14 mouse cellular contexts compared by ENCODE assay signal in genomic region chr10:83217256-83217655, GRCm38 (mm10).
DNase-seq lines count a peak whose midpoint lies in the region; ATAC-seq and TF ChIP-seq lines count a peak whose summit lies in the region.
"Had no signal": no experiment of that assay in that cellular context is flagged by ENCODE, and none has a peak within 500 bp of the region (broad histone marks: within the 10 kb centered on the region; RNA-seq: fewer than 3 reads in every experiment).

No protein-coding gene starts in this region.

- no peak for ATAC-seq in embryonic facial prominence, embryonic 13.5 days (ENCODE audit: insufficient number of reproducible peaks, insufficient read depth, low FRiP score, low TSS enrichment, low read depth)
- ATAC-seq in lung, embryonic 16.5 days (ENCODE audit: low read depth): peak; percentile 91
- peak; percentile 59 for ATAC-seq in heart, embryonic 14.5 days (ENCODE audit: insufficient number of reproducible peaks, insufficient read depth, low FRiP score, low read depth)
- ATAC-seq: forebrain, postnatal 0 days; intestine, embryonic 15.5 days had no signal

- no peak for TF ChIP-seq CTCF in lung, adult 2 months (IDR thresholded peaks at IDR 0.05; ENCODE audit: insufficient read depth, low read length)
- no peak for TF ChIP-seq CTCF in layer of hippocampus, adult 2 months (conservative IDR thresholded peaks at IDR 0.05)

- peak overlapping the region; percentile 22; the same call in 1 of the 2 replicates for H3K27ac ChIP-seq in embryonic facial prominence, embryonic 13.5 days
- no peak overlapping the region for H3K27ac ChIP-seq in embryonic facial prominence, embryonic 10.5 days (replicated peaks)
- no peak overlapping the region for H3K27ac ChIP-seq in lung, embryonic 16.5 days (ENCODE audit: low read length)
- H3K27ac ChIP-seq in heart, embryonic 14.5 days (replicated peaks in 1 of 2; ENCODE audit: control insufficient read depth in 1 of 2, insufficient read depth in 1 of 2, low read depth in 2 of 2, low read length in 2 of 2): peak overlapping the region in 1 of 2 experiments; percentile 38; a peak in 1 of 4 replicates
- H3K27ac ChIP-seq in layer of hippocampus, adult 2 months: no peak overlapping the region
- H3K27ac ChIP-seq: intestine, embryonic 15.5 days had no signal

- no peaks in the 10 kb centered on the region for H3K36me3 ChIP-seq in embryonic facial prominence, embryonic 13.5 days
- no peaks in the 10 kb centered on the region for H3K36me3 ChIP-seq in embryonic facial prominence, embryonic 10.5 days (replicated peaks)
- H3K36me3 ChIP-seq in lung, embryonic 16.5 days (ENCODE audit: control insufficient read depth, insufficient read depth, low read length): no peaks in the 10 kb centered on the region
- H3K36me3 ChIP-seq in heart, embryonic 14.5 days (ENCODE audit: control insufficient read depth, insufficient read depth, low read length): no peaks in the 10 kb centered on the region
- H3K36me3 ChIP-seq: intestine, embryonic 15.5 days had no signal

- no peak overlapping the region for H3K4me2 ChIP-seq in embryonic facial prominence, embryonic 13.5 days
- H3K4me2 ChIP-seq in lung, embryonic 16.5 days (ENCODE audit: low read depth, low read length): no peak overlapping the region
- H3K4me2 ChIP-seq in heart, embryonic 14.5 days (ENCODE audit: low read length): no peak overlapping the region
- H3K4me2 ChIP-seq: intestine, embryonic 15.5 days; liver, embryonic 11.5 days had no signal

- no peak for DNase-seq in embryonic facial prominence, embryonic 10.5 days (ENCODE audit: low spot score)
- DNase-seq in lung, adult 2 months: no peak
- DNase-seq in lung, postnatal 4 days: peak; percentile 45 to 72
- no peak for DNase-seq in layer of hippocampus, adult 2 months (ENCODE audit: low spot score in 2 of 2)
- DNase-seq in spleen, postnatal 4 days (ENCODE audit: low spot score in 2 of 2): no peak
- DNase-seq: adrenal gland, adult 8-10 months; cerebellum, postnatal 36 days; forebrain, postnatal 0 days; kidney, postnatal 25 days had no signal

- H3K4me1 ChIP-seq in embryonic facial prominence, embryonic 13.5 days: peaks cover 9% of the 10 kb centered on the region
- H3K4me1 ChIP-seq in embryonic facial prominence, embryonic 10.5 days: peaks cover 6% of the 10 kb centered on the region
- 0 out of 2 replicates have a peak, but pooled peaks cover 2% of the 10 kb centered on the region for H3K4me1 ChIP-seq in lung, embryonic 16.5 days (replicated peaks; ENCODE audit: control insufficient read depth, insufficient read depth, low read length)
- no peaks in the 10 kb centered on the region for H3K4me1 ChIP-seq in lung, adult 2 months (ENCODE audit: control insufficient read depth, insufficient read depth, low read length)
- peaks cover 0 to 3% of the 10 kb centered on the region in 2 experiments; a peak in 1 of 4 replicates for H3K4me1 ChIP-seq in heart, embryonic 14.5 days (ENCODE audit: control insufficient read depth in 2 of 2, insufficient read depth in 2 of 2, low read length in 2 of 2)

- TF ChIP-seq POLR2A in lung, adult 2 months (IDR thresholded peaks at IDR 0.05; ENCODE audit: borderline replicate concordance, extremely low read depth, low read depth, low read length): no peak

- 48% methylated on average over 5 of the region's 5 CpGs for WGBS in embryonic facial prominence, embryonic 13.5 days
- 72% methylated on average over 5 of the region's 5 CpGs for WGBS in embryonic facial prominence, embryonic 10.5 days
- WGBS in lung, embryonic 16.5 days: 46% methylated on average over 5 of the region's 5 CpGs
- WGBS in lung, adult 2 months: 63% methylated on average over 5 of the region's 5 CpGs
- 30% methylated on average over 5 of the region's 5 CpGs for WGBS in heart, embryonic 14.5 days

- H3K9me3 ChIP-seq in embryonic facial prominence, embryonic 13.5 days: no peaks in the 10 kb centered on the region
- no peaks in the 10 kb centered on the region for H3K9me3 ChIP-seq in embryonic facial prominence, embryonic 10.5 days
- no peaks in the 10 kb centered on the region for H3K9me3 ChIP-seq in lung, embryonic 16.5 days (ENCODE audit: control insufficient read depth, low read length)
- H3K9me3 ChIP-seq in heart, embryonic 14.5 days (ENCODE audit: control insufficient read depth, low read length): no peaks in the 10 kb centered on the region
- H3K9me3 ChIP-seq: intestine, embryonic 15.5 days had no signal

- no peak overlapping the region for H3K9ac ChIP-seq in embryonic facial prominence, embryonic 13.5 days
- H3K9ac ChIP-seq in lung, embryonic 16.5 days (ENCODE audit: low read length): no peak overlapping the region
- H3K9ac ChIP-seq in heart, embryonic 14.5 days (ENCODE audit: low read length): no peak overlapping the region
- H3K9ac ChIP-seq: forebrain, postnatal 0 days; intestine, embryonic 15.5 days had no signal

- no peaks in the 10 kb centered on the region for H3K27me3 ChIP-seq in embryonic facial prominence, embryonic 13.5 days
- H3K27me3 ChIP-seq in embryonic facial prominence, embryonic 10.5 days (replicated peaks; ENCODE audit: low read depth, poor library complexity, severe bottlenecking): no peaks in the 10 kb centered on the region; the same call in 1 of the 2 replicates
- no peaks in the 10 kb centered on the region for H3K27me3 ChIP-seq in lung, embryonic 16.5 days (ENCODE audit: control insufficient read depth, insufficient read depth, low read depth, low read length)
- no peaks in the 10 kb centered on the region for H3K27me3 ChIP-seq in heart, embryonic 14.5 days (ENCODE audit: control insufficient read depth, insufficient read depth, low read length)
- H3K27me3 ChIP-seq: intestine, embryonic 15.5 days had no signal

- H3K4me3 ChIP-seq in embryonic facial prominence, embryonic 13.5 days: no peak overlapping the region
- no peak overlapping the region for H3K4me3 ChIP-seq in embryonic facial prominence, embryonic 10.5 days
- H3K4me3 ChIP-seq in lung, embryonic 16.5 days (ENCODE audit: low read length): no peak overlapping the region
- H3K4me3 ChIP-seq in lung, adult 2 months (replicated peaks; ENCODE audit: extremely low read depth, low read depth, low read length): no peak overlapping the region
- H3K4me3 ChIP-seq in heart, embryonic 14.5 days (ENCODE audit: control insufficient read depth in 1 of 2, insufficient read depth in 1 of 2, low read depth in 1 of 2, low read length in 2 of 2): no peak overlapping the region
- H3K4me3 ChIP-seq in layer of hippocampus, adult 2 months: no peak overlapping the region
- H3K4me3 ChIP-seq: intestine, embryonic 15.5 days had no signal

Comparison
In these comparisons a context has a peak if more than half of its experiments do, and no peak if none do; other contexts are left out.
1. DNase-seq: peak in lung, postnatal 4 days (2 of 2); none in embryonic facial prominence, embryonic 10.5 days (single experiment), lung, adult 2 months (single experiment), layer of hippocampus, adult 2 months (0 of 2) and spleen, postnatal 4 days (0 of 2).